9 mouse cellular contexts compared by ENCODE assay signal in genomic region chr7:98361662-98362061, GRCm38 (mm10). TPM values are rescaled to one million over a fixed set of nuclear protein-coding genes. Genes with fewer than 3 reads are reported as not detected.
DNase-seq lines count a peak whose midpoint lies in the region; ATAC-seq and TF ChIP-seq lines count a peak whose summit lies in the region.
"Had no signal": no experiment of that assay in that cellular context is flagged by ENCODE, and none has a peak within 500 bp of the region (broad histone marks: within the 10 kb centered on the region; RNA-seq: fewer than 3 reads in every experiment).

No protein-coding gene starts in this region.

- 31% methylated on average over 2 of the region's 2 CpGs for WGBS in kidney, embryonic 14.5 days
- 36% methylated on average over 2 of the region's 2 CpGs for WGBS in embryonic facial prominence, embryonic 11.5 days
- 36% methylated on average over 2 of the region's 2 CpGs for WGBS in hindbrain, postnatal 0 days
- WGBS in midbrain, embryonic 15.5 days: 44% methylated on average over 2 of the region's 2 CpGs

- H3K4me3 ChIP-seq in kidney, embryonic 14.5 days (ENCODE audit: low read length): peak overlapping the region; percentile 64
- peak overlapping the region; percentile 84; the same call in 1 of the 2 replicates for H3K4me3 ChIP-seq in embryonic facial prominence, embryonic 11.5 days (ENCODE audit: low read depth, low read length)
- H3K4me3 ChIP-seq in hindbrain, postnatal 0 days (ENCODE audit: low read length): peak overlapping the region; percentile 81
- H3K4me3 ChIP-seq in midbrain, embryonic 15.5 days: peak overlapping the region; percentile 79

- no peak for ATAC-seq in kidney, embryonic 14.5 days (ENCODE audit: low FRiP score, low TSS enrichment)
- no peak for ATAC-seq in embryonic facial prominence, embryonic 11.5 days (replicated peaks; ENCODE audit: insufficient number of reproducible peaks, low FRiP score, low TSS enrichment, low read depth)
- ATAC-seq in hindbrain, postnatal 0 days: no peak
- no peak for ATAC-seq in midbrain, embryonic 15.5 days (replicated peaks)

- TF ChIP-seq CTCF in hindbrain, postnatal 0 days (IDR thresholded peaks at IDR 0.05; ENCODE audit: low read depth): no peak

- H3K9me3 ChIP-seq in kidney, embryonic 14.5 days (ENCODE audit: control insufficient read depth, low read length): no peaks in the 10 kb centered on the region
- no peaks in the 10 kb centered on the region for H3K9me3 ChIP-seq in embryonic facial prominence, embryonic 11.5 days (replicated peaks; ENCODE audit: control insufficient read depth, low read length)
- no peaks in the 10 kb centered on the region for H3K9me3 ChIP-seq in hindbrain, postnatal 0 days (ENCODE audit: low read length)
- H3K9me3 ChIP-seq in midbrain, embryonic 15.5 days: no peaks in the 10 kb centered on the region

- peak overlapping the region; percentile 79 for H3K4me2 ChIP-seq in kidney, embryonic 14.5 days (replicated peaks; ENCODE audit: low read depth, low read length)
- H3K4me2 ChIP-seq in embryonic facial prominence, embryonic 11.5 days (ENCODE audit: low read depth, low read length): no peak overlapping the region
- H3K4me2 ChIP-seq in hindbrain, postnatal 0 days (ENCODE audit: low read depth, low read length): peak overlapping the region; percentile 95
- H3K4me2 ChIP-seq in midbrain, embryonic 15.5 days: peak overlapping the region; percentile 98

- H3K4me1 ChIP-seq in kidney, embryonic 14.5 days (ENCODE audit: control insufficient read depth, insufficient read depth, low read length): peaks cover 20% of the 10 kb centered on the region; the same call in 1 of the 2 replicates
- peaks cover 9% of the 10 kb centered on the region for H3K4me1 ChIP-seq in embryonic facial prominence, embryonic 11.5 days (ENCODE audit: control insufficient read depth, insufficient read depth, low read length)
- H3K4me1 ChIP-seq in hindbrain, postnatal 0 days (ENCODE audit: insufficient read depth, low read length): peaks cover 6% of the 10 kb centered on the region
- H3K4me1 ChIP-seq in midbrain, embryonic 15.5 days: peaks cover 33% of the 10 kb centered on the region

- peak overlapping the region; percentile 62; the same call in 1 of the 2 replicates for H3K27ac ChIP-seq in kidney, embryonic 14.5 days (ENCODE audit: low read depth, low read length)
- no peak overlapping the region for H3K27ac ChIP-seq in embryonic facial prominence, embryonic 11.5 days (replicated peaks; ENCODE audit: low read depth, low read length)
- peak overlapping the region; percentile 91; the same call in 1 of the 2 replicates for H3K27ac ChIP-seq in hindbrain, postnatal 0 days
- H3K27ac ChIP-seq in midbrain, embryonic 15.5 days: peak overlapping the region; percentile 68; the same call in 1 of the 2 replicates

- no peak for DNase-seq in kidney, postnatal 25 days
- DNase-seq in embryonic facial prominence, embryonic 11.5 days (ENCODE audit: low spot score): no peak
- no peak for DNase-seq in hindbrain, postnatal 0 days (ENCODE audit: low spot score)
- DNase-seq in urinary bladder, postnatal 25 days (ENCODE audit: low spot score): no peak
- DNase-seq in ovary, adult 18-20 months (ENCODE audit: low spot score): no peak
- no peak for DNase-seq in testis, postnatal 14 days (ENCODE audit: low spot score)

- no peaks in the 10 kb centered on the region for H3K36me3 ChIP-seq in kidney, embryonic 14.5 days (ENCODE audit: control insufficient read depth, insufficient read depth, low read length)
- no peaks in the 10 kb centered on the region for H3K36me3 ChIP-seq in embryonic facial prominence, embryonic 11.5 days (replicated peaks; ENCODE audit: control insufficient read depth, insufficient read depth, low read depth, low read length)
- no peaks in the 10 kb centered on the region for H3K36me3 ChIP-seq in hindbrain, postnatal 0 days (ENCODE audit: insufficient read depth, low read length)
- H3K36me3 ChIP-seq in midbrain, embryonic 15.5 days (replicated peaks): no peaks in the 10 kb centered on the region
- H3K36me3 ChIP-seq: G1E had no signal

- no peaks in the 10 kb centered on the region for H3K27me3 ChIP-seq in kidney, embryonic 14.5 days (ENCODE audit: control insufficient read depth, insufficient read depth, low read length)
- no peaks in the 10 kb centered on the region for H3K27me3 ChIP-seq in embryonic facial prominence, embryonic 11.5 days (ENCODE audit: control insufficient read depth, insufficient read depth, low read length)
- H3K27me3 ChIP-seq in hindbrain, postnatal 0 days (ENCODE audit: insufficient read depth, low read length): no peaks in the 10 kb centered on the region
- no peaks in the 10 kb centered on the region for H3K27me3 ChIP-seq in midbrain, embryonic 15.5 days (replicated peaks)

- peak overlapping the region; percentile 29; the same call in 1 of the 2 replicates for H3K9ac ChIP-seq in kidney, embryonic 14.5 days (ENCODE audit: low read depth, low read length)
- H3K9ac ChIP-seq in embryonic facial prominence, embryonic 11.5 days (replicated peaks; ENCODE audit: low read length): no peak overlapping the region
- H3K9ac ChIP-seq in hindbrain, postnatal 0 days (replicated peaks; ENCODE audit: low read length): peak overlapping the region; percentile 78; the same call in 1 of the 2 replicates
- H3K9ac ChIP-seq in midbrain, embryonic 15.5 days: peak overlapping the region; percentile 57; the same call in 1 of the 2 replicates

RNA-seq across cellular contexts. Expression of gene Tsku, which starts 0.5 kb away (rescaled TPM):
- polyA plus RNA-seq in kidney, embryonic 14.5 days (2014; fragmentation: Nextera tagmentation; extraction: Ambion mirVana): 12.6 and 12.7 TPM in 2 replicates
- 13.6 and 14.5 TPM in 2 replicates for polyA plus RNA-seq in embryonic facial prominence, embryonic 11.5 days (2014; fragmentation: Nextera tagmentation; extraction: Ambion mirVana)
- total RNA-seq in hindbrain, postnatal 0 days (2014; rRNA removed): 37.6 and 48.8 TPM in 2 replicates
- 9.4 and 11.1 TPM in 2 replicates for polyA plus RNA-seq in hindbrain, postnatal 0 days (2015; fragmentation: Nextera tagmentation; extraction: Ambion mirVana)
- 8.5 and 8.9 TPM in 2 replicates for polyA plus RNA-seq in midbrain, embryonic 15.5 days (2015; fragmentation: Nextera tagmentation; extraction: Ambion mirVana)
- total RNA-seq: G1E had no signal
- polyA plus RNA-seq: G1E had no signal

RNA-seq across cellular contexts. Expression of gene Acer3, which starts 40.7 kb away (rescaled TPM):
- 25.6 and 27.4 TPM in 2 replicates for polyA plus RNA-seq in kidney, embryonic 14.5 days (2014; fragmentation: Nextera tagmentation; extraction: Ambion mirVana)
- 18.7 and 21.5 TPM in 2 replicates for polyA plus RNA-seq in embryonic facial prominence, embryonic 11.5 days (2014; fragmentation: Nextera tagmentation; extraction: Ambion mirVana)
- total RNA-seq in hindbrain, postnatal 0 days (2014; rRNA removed): 14.7 and 18.1 TPM in 2 replicates
- 24.9 and 26.8 TPM in 2 replicates for polyA plus RNA-seq in hindbrain, postnatal 0 days (2015; fragmentation: Nextera tagmentation; extraction: Ambion mirVana)
- 18.3 and 18.8 TPM in 2 replicates for polyA plus RNA-seq in midbrain, embryonic 15.5 days (2015; fragmentation: Nextera tagmentation; extraction: Ambion mirVana)
